Mouse (Mus musculus): ENCODE data around the gene Zswim3. TPM values are rescaled to one million over a fixed set of nuclear protein-coding genes. Genes with fewer than 3 reads are reported as not detected.
A peak's percentile ranks its signal among the peaks of the same experiment; 100 is the strongest.
"Not testable (repeated sequence)": the region's sequence is repeated elsewhere in the genome, so short reads cannot be mapped to it uniquely, and the experiment has no call there.

The Zswim3 gene
- total RNA-seq, 2 experiments from 2014 or later = 6.9 to 8.0 TPM

GRCm38 (mm10) chr2:164779481-164780086 lies 25.3 kb upstream of the Zswim3 start, which contains the start of gene Tnnc2:
Tnnc2 (minus strand) TSS chr2:164779967.
- no peak for DNase-seq
- intact Hi-C loops (cut with DNase I) = no loop called here

GRCm38 (mm10) chr2:164781876-164782275 lies 23.0 kb upstream of the Zswim3 start:
- no peak for DNase-seq
- intact Hi-C loops (cut with DNase I) = no loop called here

GRCm38 (mm10) chr2:164783926-164784581 lies 20.8 kb upstream of the Zswim3 start:
- intact Hi-C loops (cut with DNase I) = no loop called here
- DNase-seq = no peak

- intact Hi-C loops (cut with DNase I) = no loop called here
- no peak for DNase-seq
These were observed 20.0 kb upstream of the Zswim3 start for GRCm38 (mm10) chr2:164784869-164785420.

- intact Hi-C loops (cut with DNase I) = no loop called here
- DNase-seq = peak; percentile 82
These were observed 19.2 kb upstream of the Zswim3 start, which contains the start of gene Snx21 for GRCm38 (mm10) chr2:164785481-164786387. Snx21 (plus strand) TSS chr2:164785823.

- intact Hi-C loops (cut with DNase I) = no loop called here
- no peak for DNase-seq
These were observed 18.5 kb upstream of the Zswim3 start for GRCm38 (mm10) chr2:164786388-164786885.

- no peak for DNase-seq
- intact Hi-C loops (cut with DNase I) = no loop called here
These were observed 17.9 kb upstream of the Zswim3 start for GRCm38 (mm10) chr2:164787032-164787431.

GRCm38 (mm10) chr2:164787779-164788178 lies 17.1 kb upstream of the Zswim3 start:
- intact Hi-C loops (cut with DNase I) = no loop called here

GRCm38 (mm10) chr2:164788411-164788810 lies 16.5 kb upstream of the Zswim3 start:
- intact Hi-C loops (cut with DNase I) = no loop called here

More at GRCm38 (mm10) chr2:164787779-164788178, 17.1 kb upstream of the Zswim3 start:
- DNase-seq = no peak

GRCm38 (mm10) chr2:164790451-164790850 lies 14.4 kb upstream of the Zswim3 start:
- no peak for DNase-seq
- intact Hi-C loops (cut with DNase I) = no loop called here

More at GRCm38 (mm10) chr2:164788411-164788810, 16.5 kb upstream of the Zswim3 start:
- no peak for DNase-seq

GRCm38 (mm10) chr2:164791841-164792261 lies 13.0 kb upstream of the Zswim3 start:
- intact Hi-C loops (cut with DNase I) = no loop called here
- peak; percentile 45 for DNase-seq

GRCm38 (mm10) chr2:164792400-164793190 lies 12.3 kb upstream of the Zswim3 start:
- no peak for DNase-seq
- intact Hi-C loops (cut with DNase I) = no loop called here

- intact Hi-C loops (cut with DNase I) = no loop called here
- DNase-seq = peak; percentile 62
These were observed 11.7 kb upstream of the Zswim3 start for GRCm38 (mm10) chr2:164793236-164793635.

- intact Hi-C loops (cut with DNase I) = no loop called here
These were observed 11.1 kb upstream of the Zswim3 start for GRCm38 (mm10) chr2:164793772-164794171.

GRCm38 (mm10) chr2:164794293-164794692 lies 10.6 kb upstream of the Zswim3 start:
- intact Hi-C loops (cut with DNase I) = no loop called here
- DNase-seq = peak; percentile 93

More at GRCm38 (mm10) chr2:164793772-164794171, 11.1 kb upstream of the Zswim3 start:
- no peak for DNase-seq

- no peak for DNase-seq
- intact Hi-C loops (cut with DNase I) = no loop called here
These were observed 9.0 kb upstream of the Zswim3 start for GRCm38 (mm10) chr2:164795868-164796267.

- intact Hi-C loops (cut with DNase I); DNase-seq: not testable (repeated sequence)
These were observed 6.3 kb upstream of the Zswim3 start for GRCm38 (mm10) chr2:164798554-164798953.

GRCm38 (mm10) chr2:164800252-164801004 lies 4.5 kb upstream of the Zswim3 start:
- intact Hi-C loops (cut with DNase I) = no loop called here
- DNase-seq = no peak

Data from left cerebral cortex, postnatal 4 days (tissue).